ENCODE assay signal across 25 mouse cellular contexts in genomic region chr13:91693615-91694014, GRCm38 (mm10). TPM values are rescaled to one million over a fixed set of nuclear protein-coding genes. Genes with fewer than 3 reads are reported as not detected.
"Had no signal": no experiment of that assay in that cellular context is flagged by ENCODE, and none has a peak within 500 bp of the region (broad histone marks: within the 10 kb centered on the region; RNA-seq: fewer than 3 reads in every experiment).

No protein-coding gene starts in this region.

- H3K4me1 ChIP-seq: forebrain, embryonic 15.5 days; hindbrain, embryonic 13.5 days; hindbrain, embryonic 15.5 days had no signal

- H3K27me3 ChIP-seq: forebrain, embryonic 15.5 days; heart, embryonic 12.5 days; hindbrain, embryonic 13.5 days; hindbrain, embryonic 15.5 days; limb, embryonic 13.5 days; limb, embryonic 15.5 days had no signal

- ATAC-seq: forebrain, embryonic 15.5 days; forebrain, postnatal 0 days; hindbrain, postnatal 0 days; intestine, embryonic 16.5 days had no signal

- H3K4me3 ChIP-seq: forebrain, embryonic 15.5 days; heart, adult 2 months; heart, embryonic 12.5 days; hindbrain, embryonic 13.5 days; hindbrain, embryonic 15.5 days; limb, embryonic 13.5 days; limb, embryonic 15.5 days had no signal

- H3K4me2 ChIP-seq: forebrain, embryonic 15.5 days; heart, embryonic 12.5 days; hindbrain, embryonic 13.5 days; hindbrain, embryonic 15.5 days; limb, embryonic 13.5 days; limb, embryonic 15.5 days had no signal

- H3K27ac ChIP-seq: forebrain, embryonic 15.5 days; heart, adult 2 months; hindbrain, embryonic 13.5 days; hindbrain, embryonic 15.5 days; hindbrain, postnatal 0 days; kidney, postnatal 0 days; limb, embryonic 13.5 days; limb, embryonic 15.5 days had no signal

- H3K9ac ChIP-seq: forebrain, embryonic 15.5 days; forebrain, postnatal 0 days; heart, embryonic 12.5 days; hindbrain, embryonic 13.5 days; hindbrain, embryonic 15.5 days; limb, embryonic 13.5 days; limb, embryonic 15.5 days had no signal

- H3K9me3 ChIP-seq: forebrain, embryonic 15.5 days; heart, embryonic 12.5 days; hindbrain, embryonic 13.5 days; hindbrain, embryonic 15.5 days; limb, embryonic 13.5 days; limb, embryonic 15.5 days had no signal

- DNase-seq: forebrain, postnatal 0 days; gastrocnemius, postnatal 14 days; gastrocnemius, postnatal 36 days; heart, adult 2 months; heart, postnatal 10 days; kidney, adult 18-20 months; kidney, adult 9 months; kidney, postnatal 14 days; kidney, postnatal 36 days; layer of hippocampus, adult 9-11 months; layer of hippocampus, postnatal 36 days; left cerebral cortex, postnatal 4 days had no signal

RNA-seq across cellular contexts. Expression of gene Acot12, which starts 47.7 kb away (rescaled TPM):
- total RNA-seq: gastrocnemius, adult 18-20 months; gastrocnemius, postnatal 14 days; gastrocnemius, postnatal 36 days; heart, adult 2 months; heart, postnatal 25 days; hematopoietic stem cell, adult 5-6 weeks had no signal
- polyA plus RNA-seq: forebrain, embryonic 15.5 days; heart, embryonic 12.5 days; hindbrain, embryonic 13.5 days; hindbrain, embryonic 15.5 days; limb, embryonic 11.5 days; limb, embryonic 13.5 days; limb, embryonic 15.5 days had no signal
